8 mouse cellular contexts compared by ENCODE assay signal in genomic region chr1:164896211-164897145, GRCm38 (mm10). TPM values are rescaled to one million over a fixed set of nuclear protein-coding genes. Genes with fewer than 3 reads are reported as not detected.
DNase-seq lines count a peak whose midpoint lies in the region; ATAC-seq and TF ChIP-seq lines count a peak whose summit lies in the region.

No protein-coding gene starts in this region.

- WGBS in heart, postnatal 0 days, result 25% methylated on average over 16 of the region's 16 CpGs

- peak; percentile 71 for TF ChIP-seq EP300 in heart, postnatal 0 days (IDR thresholded peaks at IDR 0.05; ENCODE audit: low read depth)

- no peak overlapping the region for H3K9ac ChIP-seq in heart, postnatal 0 days (replicated peaks; ENCODE audit: low read depth, low read length)

- H3K9me3 ChIP-seq in heart, postnatal 0 days (replicated peaks; ENCODE audit: control insufficient read depth, low read length), result no peaks in the 10 kb centered on the region

- TF ChIP-seq CTCF in heart, postnatal 0 days (IDR thresholded peaks at IDR 0.05; ENCODE audit: low read depth), result no peak

- H3K27ac ChIP-seq in heart, postnatal 0 days (ENCODE audit: low read depth), result peak overlapping the region; percentile 86

- H3K4me3 ChIP-seq in heart, postnatal 0 days (ENCODE audit: low read depth, low read length), result no peak overlapping the region

- H3K4me1 ChIP-seq in heart, postnatal 0 days (ENCODE audit: control insufficient read depth, insufficient read depth), result peaks cover 41% of the 10 kb centered on the region

- 0 out of 2 replicates have a peak overlapping the region, but pooled peaks have one; percentile 16 for H3K4me2 ChIP-seq in heart, postnatal 0 days (ENCODE audit: low read depth, low read length)

- H3K36me3 ChIP-seq in heart, postnatal 0 days (replicated peaks; ENCODE audit: control insufficient read depth, insufficient read depth, low read length), result no peaks in the 10 kb centered on the region

- peak; percentile 43 for DNase-seq in adrenal gland, postnatal 10 days
- DNase-seq in adrenal gland, adult 8-10 months, result no peak
- peak; percentile 77 to 78 for DNase-seq in cerebellum, postnatal 14 days
- peak; percentile 87 for DNase-seq in heart, postnatal 0 days (ENCODE audit: low spot score)
- DNase-seq in kidney, postnatal 36 days, result peak; percentile 69 to 85
- DNase-seq in retina, embryonic 14.5 days (ENCODE audit: low spot score), result peak; percentile 86
- DNase-seq in right cerebral cortex, postnatal 4 days, result no peak
- no peak for DNase-seq in right cerebral cortex, adult 2 months (ENCODE audit: low spot score in 2 of 2)

- no peaks in the 10 kb centered on the region for H3K27me3 ChIP-seq in heart, postnatal 0 days (ENCODE audit: control insufficient read depth, insufficient read depth, low read length)

- ATAC-seq in heart, postnatal 0 days (ENCODE audit: insufficient read depth, low read depth), result peak; percentile 87

RNA-seq across cellular contexts. Expression of gene Xcl1, which starts 38.8 kb away (rescaled TPM):
- total RNA-seq in adrenal gland, postnatal 10 days (2021), result not detected
- total RNA-seq in adrenal gland, adult 8-10 months (2022), result 1 to 10 TPM in 2 of 4 experiments, not detected in 2; 1.7 to 2.3 TPM
- total RNA-seq in heart, postnatal 0 days (2014; rRNA removed; ENCODE audit: low replicate concordance), result not detected in 2 replicates
- not detected in 2 replicates for polyA plus RNA-seq in heart, postnatal 0 days (2015; fragmentation: Nextera tagmentation; extraction: Ambion mirVana)

Comparison
In these comparisons a context has a peak if more than half of its experiments do, and no peak if none do; other contexts are left out.
1. DNase-seq: peak in adrenal gland, postnatal 10 days (single experiment), cerebellum, postnatal 14 days (2 of 2), heart, postnatal 0 days (single experiment), kidney, postnatal 36 days (2 of 2) and retina, embryonic 14.5 days (single experiment); none in adrenal gland, adult 8-10 months (single experiment), right cerebral cortex, postnatal 4 days (single experiment) and right cerebral cortex, adult 2 months (0 of 2).